Mouse (Mus musculus) bone marrow, adult 2 months (tissue): ENCODE measurements around the gene Entpd6.

Experiments used
- CTCF ChIP-seq: fragments of 200-500 bp; IDR thresholded peaks from 2 replicates; pipeline ENCODE4 v1.5.1; 2011; ENCODE audit warnings: low read length, control low read depth; ENCODE audit not compliant: control insufficient read depth, insufficient read depth
- POLR2A ChIP-seq: fragments of 200-500 bp; IDR thresholded peaks from 2 replicates; pipeline ENCODE4 v1.6.1; 2011; ENCODE audit warnings: low read depth, mild to moderate bottlenecking, control low read depth, low read length, borderline replicate concordance; ENCODE audit not compliant: control insufficient read depth

GRCm38 (mm10) chr2:150770747-150771146 lies 21.9 kb downstream of the Entpd6 start:
- TF ChIP-seq CTCF (no peak), POLR2A (no peak)
